ENCODE assay signal across 8 mouse cellular contexts in genomic region chr1:189627976-189628768, GRCm38 (mm10). TPM values are rescaled to one million over a fixed set of nuclear protein-coding genes. Genes with fewer than 3 reads are reported as not detected.
DNase-seq lines count a peak whose midpoint lies in the region; ATAC-seq and TF ChIP-seq lines count a peak whose summit lies in the region.

No protein-coding gene starts in this region.

- peak; percentile 63 for TF ChIP-seq CTCF in gastrocnemius, adult 2 months (IDR thresholded peaks at IDR 0.05)
- TF ChIP-seq CTCF in MEL (IDR thresholded peaks at IDR 0.05 in 2 of 3, conservative IDR thresholded peaks at IDR 0.05 in 1 of 3; ENCODE audit: control insufficient read depth in 1 of 3, insufficient read depth in 1 of 3, low read depth in 2 of 3, low read length in 3 of 3, poor library complexity in 1 of 3, severe bottlenecking in 1 of 3) = peak; percentile 72 to 84 (median 78)
- peak; percentile 73; the same call in 1 of the 2 replicates for TF ChIP-seq CTCF in testis, adult 2 months (IDR thresholded peaks at IDR 0.05; ENCODE audit: control insufficient read depth, insufficient read depth, insufficient replicate concordance, low read depth, low read length)

- H3K36me3 ChIP-seq in MEL (ENCODE audit: control insufficient read depth in 1 of 2, insufficient read depth in 2 of 2, low read length in 2 of 2) = no peaks in the 10 kb centered on the region
- H3K36me3 ChIP-seq in heart, embryonic 15.5 days = no peaks in the 10 kb centered on the region
- no peaks in the 10 kb centered on the region for H3K36me3 ChIP-seq in testis, adult 2 months (ENCODE audit: control insufficient read depth, insufficient read depth, low read length)

- peak; percentile 33 for DNase-seq in gastrocnemius, adult 2 months
- no peak for DNase-seq in gastrocnemius, adult 8-10 months (ENCODE audit: low spot score in 2 of 2)
- DNase-seq in MEL (ENCODE audit: low read depth, low spot score) = peak; percentile 69
- peak; percentile 34 to 38 for DNase-seq in cerebellum, postnatal 36 days
- peak; percentile 88 for DNase-seq in kidney, postnatal 4 days
- DNase-seq in mesoderm, embryonic 11.5 days (ENCODE audit: low read depth, low spot score) = peak; percentile 82

- no peaks in the 10 kb centered on the region for H3K4me1 ChIP-seq in MEL (ENCODE audit: control insufficient read depth in 1 of 2, insufficient read depth in 2 of 2, low read length in 2 of 2)
- H3K4me1 ChIP-seq in heart, embryonic 15.5 days (replicated peaks) = no peaks in the 10 kb centered on the region
- H3K4me1 ChIP-seq in testis, adult 2 months (ENCODE audit: control insufficient read depth, insufficient read depth, low read length) = peaks cover 4% of the 10 kb centered on the region

- WGBS in heart, embryonic 15.5 days = 49% methylated on average over 9 of the region's 9 CpGs

- H3K4me3 ChIP-seq in gastrocnemius, adult 2 months = no peak overlapping the region
- H3K4me3 ChIP-seq in MEL (ENCODE audit: control insufficient read depth in 1 of 2, insufficient read depth in 1 of 2, low read depth in 2 of 2, low read length in 2 of 2) = no peak overlapping the region
- no peak overlapping the region for H3K4me3 ChIP-seq in heart, embryonic 15.5 days
- H3K4me3 ChIP-seq in testis, adult 2 months (ENCODE audit: control insufficient read depth, low read depth, low read length) = peak overlapping the region; percentile 86

- no peaks in the 10 kb centered on the region for H3K79me2 ChIP-seq in MEL (ENCODE audit: control insufficient read depth, insufficient read depth, low read length, poor library complexity)

- intact Hi-C loops in gastrocnemius, adult 2 months (cut with DNase I) = no loop called here

- TF ChIP-seq EP300 in MEL (IDR thresholded peaks at IDR 0.05; ENCODE audit: low read depth in 1 of 2, low read length in 2 of 2) = no peak

- no peak overlapping the region for H3K4me2 ChIP-seq in heart, embryonic 15.5 days

- no peak overlapping the region for H3K9ac ChIP-seq in MEL (ENCODE audit: control insufficient read depth, low read depth, low read length, poor library complexity, severe bottlenecking)
- H3K9ac ChIP-seq in heart, embryonic 15.5 days = no peak overlapping the region

- H3K9me3 ChIP-seq in MEL (replicated peaks; ENCODE audit: insufficient read depth, low read length) = no peaks in the 10 kb centered on the region
- no peaks in the 10 kb centered on the region for H3K9me3 ChIP-seq in heart, embryonic 15.5 days (replicated peaks)

- TF ChIP-seq POLR2A in MEL (IDR thresholded peaks at IDR 0.05; ENCODE audit: control insufficient read depth in 1 of 2, insufficient read depth in 1 of 2, low read depth in 1 of 2, low read length in 2 of 2, poor library complexity in 1 of 2) = no peak
- TF ChIP-seq POLR2A in testis, adult 2 months (IDR thresholded peaks at IDR 0.05; ENCODE audit: control insufficient read depth, low read depth, low read length) = no peak

- no peaks in the 10 kb centered on the region for H3K27me3 ChIP-seq in MEL (ENCODE audit: control insufficient read depth in 1 of 2, insufficient read depth in 2 of 2, low read length in 2 of 2)
- H3K27me3 ChIP-seq in heart, embryonic 15.5 days = no peaks in the 10 kb centered on the region
- no peaks in the 10 kb centered on the region for H3K27me3 ChIP-seq in testis, adult 2 months (ENCODE audit: control insufficient read depth, insufficient read depth, low read length)

- TF ChIP-seq RAD21 in MEL (IDR thresholded peaks at IDR 0.05; ENCODE audit: low read depth, low read length) = peak; percentile 79

- no peak overlapping the region for H3K27ac ChIP-seq in gastrocnemius, adult 2 months
- H3K27ac ChIP-seq in MEL (ENCODE audit: control insufficient read depth, low read depth, low read length) = no peak overlapping the region
- no peak overlapping the region for H3K27ac ChIP-seq in heart, embryonic 15.5 days
- peak overlapping the region; percentile 83 for H3K27ac ChIP-seq in testis, adult 2 months (ENCODE audit: control insufficient read depth, insufficient read depth, low read depth, low read length)

- ATAC-seq in heart, embryonic 15.5 days (replicated peaks; ENCODE audit: insufficient number of reproducible peaks, insufficient read depth, low FRiP score, low read depth) = peak; percentile 31; the same call in 1 of the 2 replicates

TF ChIP-seq in MEL, 35 proteins besides CTCF, POLR2A, EP300 and RAD21:
- peak; percentile 75 for TF ChIP-seq ZC3H11A (IDR thresholded peaks at IDR 0.05; ENCODE audit: low read depth, low read length)
- peak; percentile 81 for TF ChIP-seq SMC3 (IDR thresholded peaks at IDR 0.05; ENCODE audit: low read depth, low read length)
- peak; percentile 38; the same call in 1 of the 2 replicates for TF ChIP-seq MAX (IDR thresholded peaks at IDR 0.05; ENCODE audit: low read length)
- peak; percentile 72 for TF ChIP-seq MYC (IDR thresholded peaks at IDR 0.05; ENCODE audit: low read depth, low read length)
- TF ChIP-seq TBP (IDR thresholded peaks at IDR 0.05; ENCODE audit: low read depth, low read length) = no peak
- TF ChIP-seq CHD1 (IDR thresholded peaks at IDR 0.05; ENCODE audit: low read depth, low read length) = no peak

RNA-seq across cellular contexts. Expression of gene Cenpf, which starts 59.7 kb away (rescaled TPM):
- under 1 TPM; 0.03 to 0.05 TPM for total RNA-seq in gastrocnemius, adult 2 months (2021)
- under 1 TPM in 3 of 4 experiments, not detected in 1; 0.02 to 0.36 (median 0.11) TPM for total RNA-seq in gastrocnemius, adult 8-10 months (2022)
- 16.6 and 25.2 TPM in 2 replicates for total RNA-seq in MEL (2012; rRNA removed)
- 10 to 100 TPM; 34.5 to 63.2 TPM for polyA plus RNA-seq in MEL (2012; ENCODE audit: insufficient read depth in 1 of 2, insufficient read length in 2 of 2, low read depth in 1 of 2, low replicate concordance in 2 of 2, missing spikeins in 1 of 2)
- 62.2 and 71.2 TPM in 2 replicates for polyA plus RNA-seq in heart, embryonic 15.5 days (2015; fragmentation: Nextera tagmentation; extraction: Ambion mirVana)
- 10.2 and 12.6 TPM in 2 replicates for polyA plus RNA-seq in testis, adult 2 months (2012; rRNA removed)

Comparison
In these comparisons a context has a peak if more than half of its experiments do, and no peak if none do; other contexts are left out.
1. DNase-seq: peak in gastrocnemius, adult 2 months (single experiment), MEL (single experiment), cerebellum, postnatal 36 days (2 of 2), kidney, postnatal 4 days (2 of 2) and mesoderm, embryonic 11.5 days (single experiment); none in gastrocnemius, adult 8-10 months (0 of 2).
2. RNA of gene Cenpf, which starts 59.7 kb away (total RNA-seq): 16.6 to 25.2 TPM in MEL; 0.02 to 0.36 TPM in gastrocnemius, adult 8-10 months and 0.03 to 0.05 TPM in gastrocnemius, adult 2 months; every median in the first group is over 10 times any median in the second.
3. Peak in every context shown above with its lines, with median percentiles within 50 percentile points of each other: CTCF ChIP-seq.